Mouse (Mus musculus) adrenal gland, adult (tissue): ENCODE data around the gene Dmp1.

Experiments
- DNase-seq, 2 experiments: peaks; one replicate each; pipeline ENCODE4 v3.0.0; 2022 to 2023; ENCODE audit warnings: low spot score in 1 of 2; ENCODE audit not compliant: inconsistent age in 2 of 2

The Dmp1 gene

GRCm38 (mm10) chr5:104202351-104202750 is at the start of gene Dmp1:
Gene Dmp1, plus strand, starts transcription at chr5:104202613.
- DNase-seq, result peak; percentile 7 to 65

GRCm38 (mm10) chr5:104157701-104158100 is 44.7 kb upstream of the Dmp1 start:
- no peak for DNase-seq

- peak; percentile 62 to 87 for DNase-seq
Measured at GRCm38 (mm10) chr5:104158332-104159052, 43.9 kb upstream of the Dmp1 start.

- no peak for DNase-seq
Measured at GRCm38 (mm10) chr5:104160581-104160980, 41.8 kb upstream of the Dmp1 start.

GRCm38 (mm10) chr5:104161390-104161789 is 41.0 kb upstream of the Dmp1 start:
- peak in 1 of 2 experiments; percentile 70 for DNase-seq

- no peak for DNase-seq
Measured at GRCm38 (mm10) chr5:104163536-104163935, 38.9 kb upstream of the Dmp1 start.

- no peak for DNase-seq
Measured at GRCm38 (mm10) chr5:104170412-104170811, 32.0 kb upstream of the Dmp1 start, which contains the start of gene Dspp. Gene Dspp, plus strand, starts transcription at chr5:104170712.

- no peak for DNase-seq
Measured at GRCm38 (mm10) chr5:104173094-104173493, 29.3 kb upstream of the Dmp1 start.

- no peak for DNase-seq
Measured at GRCm38 (mm10) chr5:104183743-104184142, 18.7 kb upstream of the Dmp1 start.

- DNase-seq, result no peak
Measured at GRCm38 (mm10) chr5:104187281-104187680, 15.1 kb upstream of the Dmp1 start.

GRCm38 (mm10) chr5:104195086-104195485 is 7.3 kb upstream of the Dmp1 start:
- no peak for DNase-seq

- DNase-seq, result no peak
Measured at GRCm38 (mm10) chr5:104201153-104201950, 1.1 kb upstream of the Dmp1 start.

GRCm38 (mm10) chr5:104212531-104212930 is 10.1 kb downstream of the Dmp1 start:
- no peak for DNase-seq

- peak in 1 of 2 experiments; percentile 74 for DNase-seq
Measured at GRCm38 (mm10) chr5:104218926-104219325, 16.5 kb downstream of the Dmp1 start.

GRCm38 (mm10) chr5:104224299-104224698 is 21.9 kb downstream of the Dmp1 start:
- no peak for DNase-seq

- no peak for DNase-seq
Measured at GRCm38 (mm10) chr5:104224750-104225149, 22.3 kb downstream of the Dmp1 start.

GRCm38 (mm10) chr5:104228497-104228896 is 26.1 kb downstream of the Dmp1 start:
- DNase-seq, result no peak

GRCm38 (mm10) chr5:104236741-104237140 is 34.3 kb downstream of the Dmp1 start:
- peak in 1 of 2 experiments; percentile 30 for DNase-seq

GRCm38 (mm10) chr5:104239674-104240378 is 37.4 kb downstream of the Dmp1 start:
- DNase-seq, result peak; percentile 15 to 62

- DNase-seq, result no peak
Measured at GRCm38 (mm10) chr5:104244261-104244660, 41.8 kb downstream of the Dmp1 start.

GRCm38 (mm10) chr5:104251811-104252210 is 49.4 kb downstream of the Dmp1 start:
- peak in 1 of 2 experiments; percentile 28 for DNase-seq
